Mouse (Mus musculus): Measurements from ENCODE around the gene B4gat1. TPM values are rescaled to one million over a fixed set of nuclear protein-coding genes. Genes with fewer than 3 reads are reported as not detected.

The B4gat1 gene
- total and polyA plus RNA-seq, 3 experiments, result 6.9 to 9.6 TPM; not detected in 1

GRCm38 (mm10) chr19:4994043-4994442 is 44.6 kb upstream of the B4gat1 start:
- no peak for DNase-seq (ENCODE audit: low read depth, low spot score)
- Histone ChIP-seq H3K4me1 (ENCODE audit: control insufficient read depth in 1 of 2, insufficient read depth in 2 of 2, low read length in 2 of 2) (no peaks in the 10 kb centered on the region), H3K79me2 (ENCODE audit: control insufficient read depth, insufficient read depth, low read length, poor library complexity) (no peaks in the 10 kb centered on the region), H3K36me3 (ENCODE audit: control insufficient read depth in 1 of 2, insufficient read depth in 2 of 2, low read length in 2 of 2) (no peaks in the 10 kb centered on the region), H3K27ac (ENCODE audit: control insufficient read depth, low read depth, low read length) (no peak overlapping the region), H3K4me3 (ENCODE audit: control insufficient read depth in 1 of 2, insufficient read depth in 1 of 2, low read depth in 2 of 2, low read length in 2 of 2) (no peak overlapping the region), H3K9me3 (replicated peaks; ENCODE audit: insufficient read depth, low read length) (no peaks in the 10 kb centered on the region), H3K27me3 (ENCODE audit: control insufficient read depth in 1 of 2, insufficient read depth in 2 of 2, low read length in 2 of 2) (peaks cover 0 to 12% of the 10 kb centered on the region in 2 experiments; a peak in 3 of 4 replicates), H3K9ac (ENCODE audit: control insufficient read depth, low read depth, low read length, poor library complexity, severe bottlenecking) (no peak overlapping the region)
- no peak for TF ChIP-seq MAZ (IDR thresholded peaks at IDR 0.05; ENCODE audit: low read depth, low read length)
- TF ChIP-seq KAT2A (conservative IDR thresholded peaks at IDR 0.05; ENCODE audit: low read depth, low read length), result no peak
- no peak for TF ChIP-seq CTCF (IDR thresholded peaks at IDR 0.05 in 2 of 3, conservative IDR thresholded peaks at IDR 0.05 in 1 of 3; ENCODE audit: control insufficient read depth in 1 of 3, insufficient read depth in 1 of 3, low read depth in 2 of 3, low read length in 3 of 3, poor library complexity in 1 of 3, severe bottlenecking in 1 of 3)
- TF ChIP-seq MAX (IDR thresholded peaks at IDR 0.05; ENCODE audit: low read length), result no peak
- no peak for TF ChIP-seq CHD2 (IDR thresholded peaks at IDR 0.05; ENCODE audit: low read length)
- TF ChIP-seq SMC3 (IDR thresholded peaks at IDR 0.05; ENCODE audit: low read depth, low read length), result no peak
- TF ChIP-seq GATA1 (IDR thresholded peaks at IDR 0.05; ENCODE audit: low read depth, low read length), result no peak
- no peak for TF ChIP-seq ZNF384 (IDR thresholded peaks at IDR 0.05; ENCODE audit: low read depth, low read length)
- no peak for TF ChIP-seq MEF2A (IDR thresholded peaks at IDR 0.05; ENCODE audit: extremely low read depth, insufficient replicate concordance, low read depth, low read length, poor library complexity, severe bottlenecking)

GRCm38 (mm10) chr19:4999445-5000140 is 39.0 kb upstream of the B4gat1 start:
- H3K27me3 ChIP-seq (ENCODE audit: control insufficient read depth in 1 of 2, insufficient read depth in 2 of 2, low read length in 2 of 2), result peaks cover 0 to 10% of the 10 kb centered on the region in 2 experiments
- TF ChIP-seq CHD2 (IDR thresholded peaks at IDR 0.05; ENCODE audit: low read length), result no peak
- no peak for TF ChIP-seq ZMIZ1 (IDR thresholded peaks at IDR 0.05; ENCODE audit: low read depth, low read length)
- TF ChIP-seq ZKSCAN1 (IDR thresholded peaks at IDR 0.05; ENCODE audit: low read depth, low read length), result no peak
- TF ChIP-seq TCF12 (IDR thresholded peaks at IDR 0.05; ENCODE audit: low read depth, low read length), result no peak
- no peak for TF ChIP-seq NELFE (IDR thresholded peaks at IDR 0.05; ENCODE audit: low read depth, low read length)
- TF ChIP-seq NRF1 (IDR thresholded peaks at IDR 0.05; ENCODE audit: insufficient read depth, low read depth, low read length, poor library complexity, severe bottlenecking), result no peak
- TF ChIP-seq USF1 (IDR thresholded peaks at IDR 0.05; ENCODE audit: low read depth, low read length), result no peak
- no peak for TF ChIP-seq RAD21 (IDR thresholded peaks at IDR 0.05; ENCODE audit: low read depth, low read length)
- TF ChIP-seq SMC3 (IDR thresholded peaks at IDR 0.05; ENCODE audit: low read depth, low read length), result no peak
- no peak for TF ChIP-seq UBTF (IDR thresholded peaks at IDR 0.05; ENCODE audit: borderline replicate concordance, insufficient read depth, low read depth, low read length)
- TF ChIP-seq EP300 (IDR thresholded peaks at IDR 0.05; ENCODE audit: low read depth in 1 of 2, low read length in 2 of 2), result no peak
- H3K9me3 ChIP-seq (replicated peaks; ENCODE audit: insufficient read depth, low read length), result no peaks in the 10 kb centered on the region
- no peaks in the 10 kb centered on the region for H3K4me1 ChIP-seq (ENCODE audit: control insufficient read depth in 1 of 2, insufficient read depth in 2 of 2, low read length in 2 of 2)
- H3K27ac ChIP-seq (ENCODE audit: control insufficient read depth, low read depth, low read length), result no peak overlapping the region
- H3K36me3 ChIP-seq (ENCODE audit: control insufficient read depth in 1 of 2, insufficient read depth in 2 of 2, low read length in 2 of 2), result no peaks in the 10 kb centered on the region
- H3K4me3 ChIP-seq (ENCODE audit: control insufficient read depth in 1 of 2, insufficient read depth in 1 of 2, low read depth in 2 of 2, low read length in 2 of 2), result no peak overlapping the region
- no peak overlapping the region for H3K9ac ChIP-seq (ENCODE audit: control insufficient read depth, low read depth, low read length, poor library complexity, severe bottlenecking)
- no peak for DNase-seq (ENCODE audit: low read depth, low spot score)
- no peaks in the 10 kb centered on the region for H3K79me2 ChIP-seq (ENCODE audit: control insufficient read depth, insufficient read depth, low read length, poor library complexity)

Measured in MEL (cell line).